Mouse (Mus musculus): ENCODE results near the gene Arhgap42. TPM values are rescaled to one million over a fixed set of nuclear protein-coding genes. Genes with fewer than 3 reads are reported as not detected.

Arhgap42 gene
- total RNA-seq (2021), result 30.1 and 30.3 TPM in 2 replicates
- long read RNA-seq, experiment 1, partial matches to known transcripts, result 0 of 2 reads
- long read RNA-seq, experiment 1, other reads (novel, unspliced or antisense), result 2 of 2 reads
- long read RNA-seq, experiment 2, partial matches to known transcripts, result 0 of 2 reads
- long read RNA-seq, experiment 2, other reads (novel, unspliced or antisense), result 1 of 2 reads

GRCm38 (mm10) chr9:9238438-9239391 is at the start of gene Arhgap42:
Gene Arhgap42, minus strand, starts transcription at chr9:9239101.
- DNase-seq, result peak; percentile 90

DNA sequence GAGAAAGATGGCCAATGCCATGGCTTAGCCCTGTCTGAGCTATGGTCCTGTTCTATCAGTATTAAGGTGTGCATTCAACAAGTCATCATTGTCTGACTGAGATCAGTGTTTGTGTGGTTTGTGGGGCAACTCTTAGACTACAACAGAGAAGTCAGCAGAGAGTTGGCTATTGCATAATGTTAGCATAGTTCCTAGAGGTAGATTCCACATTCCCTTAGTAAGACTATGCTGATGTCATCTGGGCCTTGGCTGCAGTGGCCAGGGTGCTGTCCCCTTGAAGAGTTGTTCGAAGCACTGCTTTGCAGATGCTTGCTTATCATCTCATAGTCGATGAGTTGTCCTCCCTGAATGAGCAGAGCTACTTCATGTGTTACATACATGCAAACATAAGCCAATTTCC is 49.2 kb upstream of the Arhgap42 start:
- DNase-seq, result no peak

DNA sequence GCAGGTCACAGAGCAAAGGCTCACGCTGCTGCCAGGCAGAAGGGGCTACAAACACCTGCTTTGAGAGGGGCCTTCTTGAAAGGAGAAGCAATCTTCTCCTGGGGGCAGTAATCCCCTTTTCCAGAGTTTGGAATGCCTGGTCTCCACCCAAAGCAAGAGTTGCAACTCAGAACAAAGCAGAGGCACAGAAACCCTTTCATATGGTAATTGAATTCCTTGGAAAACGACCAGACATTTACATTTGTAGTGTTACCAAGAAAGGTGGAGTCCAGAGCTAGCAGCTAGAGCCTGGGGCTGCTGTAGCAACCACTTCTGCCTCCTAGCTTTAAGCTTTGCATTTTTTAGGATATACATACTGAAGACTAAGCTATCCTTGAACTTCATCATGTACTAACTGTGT is 30.4 kb upstream of the Arhgap42 start:
- DNase-seq, result no peak

GRCm38 (mm10) chr9:9267606-9268601 is 29.0 kb upstream of the Arhgap42 start:
- DNase-seq, result peak; percentile 10

DNA sequence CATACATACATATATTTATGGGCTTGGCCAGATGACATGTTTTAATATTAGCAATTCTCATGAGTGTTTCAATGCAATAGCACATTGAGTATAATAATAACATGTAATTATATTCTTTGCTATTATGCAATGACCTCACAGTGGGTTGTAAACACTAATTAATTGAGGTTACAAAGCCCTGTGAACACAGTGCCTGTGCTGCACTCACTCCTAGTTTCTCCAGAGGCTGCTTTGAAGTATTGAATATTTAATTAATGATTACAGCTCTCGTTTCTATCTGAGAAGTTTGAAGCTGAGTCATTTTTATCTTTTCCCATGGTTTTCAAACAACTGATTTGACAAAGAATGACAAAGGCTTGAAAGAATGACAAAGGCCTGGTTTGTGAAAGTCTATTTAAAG is 24.6 kb upstream of the Arhgap42 start:
- no peak for DNase-seq

- DNase-seq, result no peak
Observed at GRCm38 (mm10) chr9:9262479-9262878, 23.6 kb upstream of the Arhgap42 start.

DNA sequence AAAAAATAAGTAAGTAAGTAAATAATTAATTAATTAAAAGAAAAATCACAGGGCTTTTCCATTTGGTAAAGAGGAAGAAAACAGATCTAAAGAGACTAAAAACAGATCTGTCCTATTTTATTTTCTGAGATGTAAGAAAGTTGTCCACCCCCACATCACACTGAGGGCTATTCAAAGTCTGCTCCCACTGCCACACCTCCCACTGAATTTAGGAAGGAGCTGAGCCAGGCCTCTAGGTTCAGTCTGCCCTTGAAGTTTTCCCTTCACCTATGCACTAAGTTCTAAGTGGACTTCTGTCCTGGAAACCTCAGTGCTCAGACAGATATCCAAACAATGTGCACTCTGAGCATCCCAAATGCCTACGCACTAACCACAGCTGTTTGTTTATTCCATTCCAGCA is 15.9 kb upstream of the Arhgap42 start:
- no peak for DNase-seq

DNA sequence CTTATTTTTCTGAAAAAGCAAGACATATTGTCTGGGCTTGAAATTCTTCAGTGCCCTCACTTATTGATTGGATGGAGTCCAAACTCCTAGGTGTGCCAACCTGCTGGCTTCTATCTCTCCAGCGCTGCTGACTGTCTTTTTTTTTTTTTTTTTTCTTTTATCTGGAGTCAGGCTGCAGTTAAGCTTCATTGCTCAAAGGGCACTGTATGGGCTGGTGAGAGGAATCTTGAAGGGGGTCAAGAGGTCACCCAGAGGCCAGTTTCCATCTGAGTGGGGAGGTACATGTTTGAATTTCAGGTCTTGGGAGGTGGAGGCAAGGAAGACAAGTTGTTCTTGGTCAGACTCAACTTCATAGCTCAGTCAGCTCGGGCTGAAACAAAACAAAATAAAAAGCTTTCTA is 9.6 kb upstream of the Arhgap42 start:
- DNase-seq, result no peak

DNA sequence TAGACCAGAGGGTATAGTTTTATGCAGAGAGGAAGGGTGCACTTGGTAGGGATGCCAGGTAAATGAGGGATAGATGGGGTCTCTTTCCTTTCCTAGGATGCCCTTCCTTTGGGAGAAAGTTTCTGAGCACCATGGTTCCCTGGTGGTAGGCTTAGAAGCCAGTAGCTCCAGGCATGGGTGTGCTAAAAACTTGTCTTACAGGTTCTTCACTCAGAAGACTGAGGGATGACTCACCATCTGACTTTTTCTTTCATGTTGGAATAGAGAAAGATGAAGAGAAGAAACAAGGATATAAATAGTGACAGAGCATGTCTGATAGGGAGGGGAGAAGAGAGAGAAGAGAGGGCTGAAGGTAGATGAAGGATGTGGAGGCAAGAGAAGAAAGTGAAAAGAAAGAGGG is 7.1 kb upstream of the Arhgap42 start:
- DNase-seq, result no peak

GRCm38 (mm10) chr9:9243834-9244233 is 4.9 kb upstream of the Arhgap42 start:
- no peak for DNase-seq

GRCm38 (mm10) chr9:9241202-9241795 is 2.4 kb upstream of the Arhgap42 start:
- no peak for DNase-seq

- no peak for DNase-seq
Observed at GRCm38 (mm10) chr9:9237511-9237910, 1.4 kb downstream of the Arhgap42 start.

GRCm38 (mm10) chr9:9229662-9230061 is 9.2 kb downstream of the Arhgap42 start:
- DNase-seq, result no peak

DNA sequence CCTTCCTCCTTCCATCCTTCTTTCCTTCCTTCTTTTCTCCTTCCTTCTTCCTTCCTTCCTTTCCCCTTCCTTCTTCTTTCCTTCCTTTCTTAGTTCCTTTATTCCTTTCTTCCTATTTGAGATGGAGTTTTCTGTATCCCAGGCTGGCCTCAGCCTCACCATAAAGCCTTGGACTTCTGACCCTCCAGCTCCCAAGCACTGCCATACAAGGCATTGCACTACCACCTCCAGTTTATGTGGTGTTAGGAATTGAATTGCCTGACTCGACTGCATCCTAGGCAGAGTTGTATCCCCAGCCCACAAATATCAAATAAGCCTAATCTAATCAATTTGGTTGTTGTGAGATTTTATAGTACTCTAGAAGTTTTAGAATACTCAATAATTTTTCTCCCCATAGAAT is 14.1 kb downstream of the Arhgap42 start:
- no peak for DNase-seq

DNA sequence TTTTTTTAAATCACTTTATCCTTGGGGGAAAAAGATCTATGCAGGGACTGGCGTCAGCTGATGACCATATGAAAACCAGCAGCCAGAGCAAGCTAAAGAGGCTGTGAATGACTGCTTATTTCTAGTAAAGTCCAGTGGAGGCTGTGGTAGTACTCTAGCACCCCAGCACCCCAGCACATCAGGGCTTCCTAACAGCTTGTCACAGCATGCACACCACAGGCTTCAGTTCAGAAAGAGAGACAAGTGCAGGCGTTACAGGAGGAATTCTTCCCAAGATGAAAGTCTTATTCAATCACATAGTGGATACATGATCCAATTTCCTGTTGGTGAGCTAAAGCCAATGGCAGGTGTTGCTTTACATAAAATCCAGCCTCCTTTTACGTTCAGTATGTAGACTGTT is 15.5 kb downstream of the Arhgap42 start:
- no peak for DNase-seq

DNA sequence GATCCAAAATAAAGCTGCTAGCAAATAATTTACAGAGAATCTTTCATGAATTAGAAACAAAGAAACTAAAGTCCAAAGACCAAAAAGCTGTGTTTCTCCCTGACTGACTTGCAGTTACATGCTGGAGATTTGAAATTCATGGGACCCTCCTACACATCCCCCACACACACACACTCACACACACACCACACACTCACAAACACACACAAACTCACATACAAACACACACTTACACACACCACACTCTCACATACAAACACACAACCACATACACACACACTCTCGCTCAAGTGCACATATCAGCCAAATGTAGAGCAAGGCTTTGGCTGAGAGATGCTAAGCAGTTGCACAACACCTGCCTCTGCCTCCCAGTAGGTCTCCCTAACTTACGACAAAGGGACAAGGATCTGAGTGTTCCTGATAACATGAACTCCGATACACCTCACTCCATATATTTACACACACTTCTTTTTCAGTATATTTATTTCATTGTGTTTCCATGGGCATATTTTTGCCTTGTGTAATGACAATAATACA is 16.9 kb downstream of the Arhgap42 start:
- DNase-seq, result no peak

GRCm38 (mm10) chr9:9221185-9221584 is 17.7 kb downstream of the Arhgap42 start:
- no peak for DNase-seq

DNA sequence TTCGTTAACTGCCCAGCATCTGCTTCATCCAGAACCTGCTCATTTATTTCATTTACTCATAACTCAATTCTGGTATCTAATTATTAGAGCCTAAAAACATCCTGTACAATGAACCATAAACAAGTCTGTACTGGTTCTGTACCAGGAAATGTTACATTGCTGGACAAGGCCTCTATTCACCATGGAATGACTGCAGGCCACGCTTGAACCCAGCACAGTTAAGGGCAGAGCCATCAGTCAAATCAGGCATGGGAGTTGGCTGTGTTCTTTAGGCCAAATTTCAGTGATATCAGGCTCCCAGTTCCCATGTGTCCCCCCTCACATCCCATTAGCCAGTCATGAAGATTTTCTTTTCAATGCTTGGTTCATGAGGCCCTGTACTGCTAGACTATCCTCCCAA is 20.6 kb downstream of the Arhgap42 start:
- no peak for DNase-seq

DNA sequence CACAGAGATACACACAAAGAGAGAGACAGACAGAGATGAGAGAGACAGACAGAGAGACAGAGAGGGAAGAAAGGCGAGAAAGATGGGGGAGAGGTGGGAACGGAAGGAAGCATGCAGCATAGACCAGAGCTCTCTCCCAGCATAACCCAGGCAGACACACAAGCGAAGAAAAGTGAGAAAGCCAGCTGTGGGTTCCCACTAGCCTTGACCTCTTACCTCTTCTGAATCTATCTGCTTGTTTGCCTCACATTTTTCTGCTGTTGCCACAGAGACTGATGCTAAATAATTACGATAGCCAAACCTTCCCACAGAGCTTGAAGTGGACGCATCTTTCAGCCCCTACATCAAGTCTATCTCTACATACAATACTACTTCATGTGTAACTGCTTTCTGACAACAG is 24.1 kb downstream of the Arhgap42 start:
- no peak for DNase-seq

- DNase-seq, result no peak
Observed at GRCm38 (mm10) chr9:9214296-9214695, 24.6 kb downstream of the Arhgap42 start.

- DNase-seq, result no peak
Observed at GRCm38 (mm10) chr9:9211411-9212087, 27.4 kb downstream of the Arhgap42 start.

All from adrenal gland, postnatal 14 days (tissue).